Mouse (Mus musculus) erythroblast, embryonic 14.5 days (primary cell): ENCODE results near the gene Gpr141. TPM values are rescaled to one million over a fixed set of nuclear protein-coding genes. Genes with fewer than 3 reads are reported as not detected.
"Not testable (repeated sequence)": the region's sequence is repeated elsewhere in the genome, so short reads cannot be mapped to it uniquely, and the experiment has no call there.

ENCODE experiments used
- H3K27me3 ChIP-seq: 2 replicates; pipeline ENCODE4 v1.6.1; 2012; ENCODE audit warnings: inconsistent platforms; ENCODE audit not compliant: control insufficient read depth
- H3K36me3 ChIP-seq: 2 replicates; pipeline ENCODE4 v1.6.1; 2012; ENCODE audit warnings: mild to moderate bottlenecking, inconsistent platforms; ENCODE audit not compliant: control insufficient read depth
- H3K4me1 ChIP-seq: 2 replicates; pipeline ENCODE4 v1.6.1; 2012; ENCODE audit warnings: inconsistent platforms; ENCODE audit not compliant: control insufficient read depth
- H3K4me3 ChIP-seq: replicated peaks from 2 replicates; pipeline ENCODE3; 2012; ENCODE audit warnings: moderate library complexity, mild to moderate bottlenecking, inconsistent platforms
- H3K9me3 ChIP-seq: 2 replicates; pipeline ENCODE4 v1.6.1; 2012; ENCODE audit warnings: low read length, inconsistent platforms, mixed read lengths; ENCODE audit not compliant: control insufficient read depth
- GATA1 ChIP-seq: IDR thresholded peaks from 2 replicates; pipeline ENCODE4 v1.6.1; 2012; ENCODE audit warnings: low read length, inconsistent platforms, mixed read lengths
- TAL1 ChIP-seq: IDR thresholded peaks from 3 replicates; pipeline ENCODE4 v1.6.1; 2012; ENCODE audit warnings: low read length, inconsistent platforms, mixed read lengths
- polyA plus RNA-seq: library from polyadenylated mRNA; stranded (reverse); fragments of >175 nt; gene quantifications from 2 replicates; pipeline ENCODE4 v1.2.3, GENCODE M21; 2012

Gene Gpr141
- polyA plus RNA-seq, 1 experiment, result not detected

DNA sequence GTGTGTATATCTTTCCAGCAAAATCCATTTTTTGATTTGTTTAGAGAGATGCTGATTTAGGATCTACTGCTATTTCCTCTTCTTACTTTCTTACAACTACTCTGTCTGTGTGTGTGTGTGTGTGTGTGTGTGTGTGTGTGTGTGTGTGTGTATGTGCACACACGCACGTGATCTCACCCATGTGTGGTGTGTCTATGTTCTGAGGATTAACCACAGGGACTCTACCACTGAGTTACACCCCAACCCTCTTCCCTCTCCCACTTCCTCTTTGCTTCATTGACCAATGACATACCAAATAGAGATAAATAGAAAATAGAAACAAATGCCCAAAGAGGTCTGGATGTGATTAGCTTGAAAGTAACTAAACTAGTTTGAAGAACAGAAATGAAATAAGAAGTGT, 4.0 kb upstream of the Gpr141 start:
- TF ChIP-seq GATA1 (no peak), TAL1 (no peak)
- no peaks in the 10 kb centered on the region for H3K4me1 ChIP-seq
- H3K4me3 ChIP-seq, result no peak overlapping the region
- H3K9me3 ChIP-seq, result no peaks in the 10 kb centered on the region
- H3K27me3 ChIP-seq, result no peaks in the 10 kb centered on the region
- H3K36me3 ChIP-seq, result no peaks in the 10 kb centered on the region

DNA sequence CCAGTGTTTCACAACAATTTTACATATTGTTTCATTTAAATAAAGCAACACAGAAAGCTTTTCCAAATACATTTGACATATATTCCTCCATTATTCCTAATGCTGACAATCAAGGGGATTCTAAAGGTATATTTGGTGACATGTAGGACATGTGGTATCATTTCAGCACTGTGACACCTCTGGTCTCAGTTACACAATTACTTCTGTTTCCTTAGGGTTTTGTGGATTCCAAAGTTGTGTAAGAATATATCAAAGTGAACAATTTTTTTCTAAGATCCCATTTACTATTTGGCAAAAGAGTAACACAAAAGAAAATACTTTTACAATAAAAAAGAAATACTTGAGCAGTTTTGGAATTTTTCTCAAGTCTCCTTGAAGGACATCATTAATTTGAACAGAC, 2.4 kb downstream of the Gpr141 start:
- Histone ChIP-seq H3K4me3 (no peak overlapping the region), H3K9me3 (no peaks in the 10 kb centered on the region), H3K27me3 (no peaks in the 10 kb centered on the region), H3K4me1 (no peaks in the 10 kb centered on the region), H3K36me3 (no peaks in the 10 kb centered on the region)
- TF ChIP-seq TAL1 (no peak), GATA1 (no peak)

DNA sequence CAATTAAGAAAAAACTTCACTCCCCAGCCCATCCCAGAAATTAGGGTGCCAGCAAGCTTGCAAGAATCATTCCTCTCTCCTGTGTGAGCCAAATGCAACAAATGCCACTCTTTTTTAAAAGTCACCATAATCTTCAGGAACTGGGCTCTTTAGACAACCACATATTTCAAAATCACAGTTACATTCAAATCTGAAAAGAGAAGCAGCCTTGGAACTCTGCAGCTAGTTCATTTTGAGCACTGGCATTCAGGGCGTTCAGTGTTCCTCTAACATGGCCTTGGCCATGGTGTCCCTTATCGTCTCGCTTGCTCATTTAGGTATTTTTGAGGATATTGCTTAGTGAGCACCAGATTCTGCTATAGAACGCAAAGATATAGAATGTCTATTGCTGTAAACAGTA, 4.1 kb downstream of the Gpr141 start:
- H3K4me3 ChIP-seq, result no peak overlapping the region
- no peaks in the 10 kb centered on the region for H3K27me3 ChIP-seq
- H3K36me3 ChIP-seq, result no peaks in the 10 kb centered on the region
- TF ChIP-seq GATA1 (no peak), TAL1 (no peak)
- H3K9me3 ChIP-seq, result no peaks in the 10 kb centered on the region
- no peaks in the 10 kb centered on the region for H3K4me1 ChIP-seq

DNA sequence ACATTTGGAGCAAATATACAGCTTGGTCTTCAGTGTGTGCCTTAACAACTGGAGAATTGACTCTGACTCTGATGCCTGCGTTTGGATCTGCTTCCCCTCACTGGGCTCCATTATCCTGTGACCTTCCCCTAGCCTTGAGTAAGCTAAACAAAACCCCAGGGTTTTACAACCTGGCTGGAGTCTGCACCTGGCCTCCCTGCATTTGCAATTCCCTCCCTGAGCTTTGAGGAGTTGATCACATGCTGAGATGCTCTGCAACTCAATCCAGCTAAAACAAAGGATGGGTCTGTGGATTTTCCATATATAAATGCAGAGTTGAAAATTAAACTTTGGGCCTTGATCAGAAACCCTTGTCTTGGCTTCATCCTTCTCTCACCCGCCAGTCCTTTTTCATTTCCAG, 4.8 kb downstream of the Gpr141 start:
- Histone ChIP-seq H3K27me3 (no peaks in the 10 kb centered on the region), H3K9me3 (no peaks in the 10 kb centered on the region), H3K4me1 (no peaks in the 10 kb centered on the region), H3K4me3 (no peak overlapping the region), H3K36me3 (no peaks in the 10 kb centered on the region)
- TF ChIP-seq TAL1 (no peak), GATA1 (no peak)

DNA sequence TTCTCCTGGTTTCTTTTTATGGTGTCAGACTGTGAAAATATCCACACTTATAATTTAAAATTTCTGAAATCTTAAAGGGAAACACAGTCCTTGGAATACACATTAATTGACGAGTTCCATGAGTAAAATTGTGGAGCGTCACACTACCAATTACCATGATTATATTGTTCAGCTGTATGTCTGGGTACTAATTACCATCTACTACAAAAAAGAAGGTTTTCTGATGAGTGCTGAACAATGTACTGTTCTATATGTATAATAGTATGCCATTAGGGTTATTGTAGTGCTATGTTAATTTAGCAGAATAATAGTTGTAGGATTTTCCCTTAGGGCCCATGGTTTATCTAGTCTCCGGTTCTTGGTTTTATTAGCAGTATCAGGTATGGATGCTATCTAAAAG, 29.1 kb downstream of the Gpr141 start:
- H3K27me3 ChIP-seq, result no peaks in the 10 kb centered on the region
- no peaks in the 10 kb centered on the region for H3K4me1 ChIP-seq
- H3K9me3 ChIP-seq, result no peaks in the 10 kb centered on the region
- H3K4me3 ChIP-seq, result no peak overlapping the region
- no peaks in the 10 kb centered on the region for H3K36me3 ChIP-seq
- TF ChIP-seq TAL1, result no peak
- no peak for TF ChIP-seq GATA1

DNA sequence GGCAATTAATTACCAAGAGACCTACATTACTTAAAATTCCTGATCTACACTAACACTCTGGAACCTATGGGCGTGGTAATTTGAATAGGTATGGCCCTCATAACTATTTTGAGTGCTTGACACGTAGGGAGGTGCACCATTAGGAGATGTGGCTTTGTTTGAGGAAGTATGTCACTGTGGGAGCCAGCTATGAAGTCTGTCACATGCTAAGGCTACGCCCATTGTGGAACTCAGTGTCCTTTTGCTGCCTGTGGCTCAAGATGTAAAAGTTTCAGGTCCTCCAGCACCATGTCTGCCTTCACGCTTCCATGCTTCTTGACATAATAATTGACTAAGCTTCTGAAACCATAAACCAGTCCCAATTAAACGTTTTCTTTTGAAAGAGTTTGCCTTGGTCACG, 29.6 kb downstream of the Gpr141 start:
- Histone ChIP-seq H3K4me1 (no peaks in the 10 kb centered on the region), H3K27me3 (no peaks in the 10 kb centered on the region), H3K4me3 (no peak overlapping the region), H3K36me3 (no peaks in the 10 kb centered on the region), H3K9me3 (no peaks in the 10 kb centered on the region)
- TF ChIP-seq GATA1, result no peak
- TF ChIP-seq TAL1, result no peak

DNA sequence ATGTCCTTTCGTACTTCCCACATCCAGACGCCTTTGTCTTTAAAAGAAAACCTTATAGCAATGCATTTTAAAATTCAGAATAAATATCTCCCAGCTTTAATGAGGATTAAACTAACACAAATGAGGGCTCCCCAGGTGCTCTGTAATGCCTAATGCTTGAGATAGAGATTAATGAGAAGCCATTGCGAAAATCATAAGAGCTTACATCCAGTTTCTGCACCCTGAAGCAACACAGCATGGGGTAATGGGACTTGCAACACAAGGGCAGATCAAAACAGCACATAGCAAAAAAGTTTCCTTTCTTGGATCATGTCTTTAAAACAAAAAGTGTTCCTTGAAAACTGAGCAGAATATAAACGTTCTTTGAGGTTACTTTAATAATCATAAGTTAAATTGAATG, 30.3 kb downstream of the Gpr141 start:
- TF ChIP-seq TAL1, result no peak
- TF ChIP-seq GATA1, result no peak
- Histone ChIP-seq H3K4me1 (no peaks in the 10 kb centered on the region), H3K36me3 (no peaks in the 10 kb centered on the region), H3K4me3 (no peak overlapping the region), H3K9me3 (no peaks in the 10 kb centered on the region), H3K27me3 (no peaks in the 10 kb centered on the region)

DNA sequence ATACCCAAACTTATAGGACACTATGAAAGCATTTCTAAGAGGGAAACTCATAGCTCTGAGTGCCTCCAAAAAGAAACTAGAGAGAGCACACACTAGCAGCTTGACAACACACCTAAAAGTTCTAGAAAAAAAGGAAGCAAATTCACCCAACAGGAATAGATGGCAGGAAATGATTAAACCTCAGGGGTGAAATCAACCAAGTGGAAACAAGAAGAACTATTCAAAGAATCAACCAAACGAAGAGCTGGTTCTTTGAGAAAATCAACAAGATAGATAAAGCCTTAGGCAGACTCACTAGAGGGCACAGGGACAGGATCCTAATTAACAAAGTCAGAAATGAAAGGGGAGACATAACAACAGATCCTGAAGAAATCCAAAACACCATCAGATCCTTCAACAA, 36.1 kb downstream of the Gpr141 start:
- not testable (repeated sequence) for H3K36me3 ChIP-seq, H3K27me3 ChIP-seq, H3K9me3 ChIP-seq, H3K4me1 ChIP-seq, H3K4me3 ChIP-seq

DNA sequence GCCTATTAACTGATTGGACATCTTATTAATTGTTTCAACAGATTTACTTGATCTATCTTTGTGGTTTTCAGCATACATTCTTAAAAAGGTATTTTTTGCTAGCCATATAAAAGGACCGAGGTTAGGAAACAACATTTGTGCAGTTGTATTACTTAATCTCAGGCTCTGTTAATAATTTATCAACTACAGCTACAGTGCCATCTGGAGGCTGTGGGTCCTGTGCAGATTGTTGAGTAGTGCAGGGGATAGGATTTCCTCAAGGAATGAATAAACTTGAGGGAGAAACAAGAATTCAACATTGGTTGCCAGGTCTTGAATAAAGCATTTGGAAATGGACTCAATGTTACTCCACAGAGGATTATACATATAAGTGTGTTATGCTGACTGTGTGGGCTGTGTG, 53.9 kb downstream of the Gpr141 start:
- TF ChIP-seq TAL1, result no peak
- TF ChIP-seq GATA1, result no peak
- no peaks in the 10 kb centered on the region for H3K36me3 ChIP-seq
- H3K4me3 ChIP-seq, result no peak overlapping the region
- no peaks in the 10 kb centered on the region for H3K9me3 ChIP-seq
- no peaks in the 10 kb centered on the region for H3K4me1 ChIP-seq
- H3K27me3 ChIP-seq, result no peaks in the 10 kb centered on the region

DNA sequence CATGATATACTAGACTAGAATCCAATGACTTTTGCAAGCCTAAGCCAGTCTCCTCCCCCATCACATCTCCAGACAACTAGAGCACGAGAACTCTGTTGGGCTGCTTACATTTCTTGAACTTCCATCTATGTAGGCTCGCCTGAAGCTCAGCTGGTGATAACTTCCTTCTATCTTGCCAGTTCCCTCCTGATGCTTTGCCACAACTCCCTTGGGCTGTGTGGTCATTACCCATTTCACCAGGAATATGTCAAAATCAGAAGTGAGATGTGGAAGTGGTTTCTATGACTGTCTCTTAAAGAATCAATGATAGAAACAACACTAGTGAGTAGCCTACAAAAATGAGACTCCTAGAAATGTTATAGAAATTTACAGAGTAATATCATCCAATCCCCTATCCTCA, 56.9 kb downstream of the Gpr141 start:
- TF ChIP-seq GATA1 (no peak), TAL1 (no peak)
- H3K36me3 ChIP-seq, result no peaks in the 10 kb centered on the region
- no peaks in the 10 kb centered on the region for H3K9me3 ChIP-seq
- H3K4me3 ChIP-seq, result no peak overlapping the region
- H3K4me1 ChIP-seq, result no peaks in the 10 kb centered on the region
- H3K27me3 ChIP-seq, result no peaks in the 10 kb centered on the region
